Mouse (Mus musculus) skeletal muscle tissue, postnatal 0 days (tissue): Measurements from ENCODE around the gene Mrps18c. TPM values are rescaled to one million over a fixed set of nuclear protein-coding genes. Genes with fewer than 3 reads are reported as not detected.

ENCODE experiments used
- polyA plus RNA-seq: library from polyadenylated mRNA; unstranded; fragments of >200 nt; fragmentation: Nextera tagmentation; extraction: Ambion mirVana; gene quantifications from 2 replicates; pipeline ENCODE4 v1.2.1, GENCODE M21; 2015

Gene Mrps18c
- 133 and 143 TPM in 2 replicates for polyA plus RNA-seq

GRCm38 (mm10) chr5:100798165-100798860 is at the start of gene Mrps18c, which contains the start of gene Helq:
Gene Mrps18c, plus strand, starts transcription at chr5:100798627.
Gene Helq, minus strand, starts transcription at chr5:100798598.

GRCm38 (mm10) chr5:100820483-100821184 is 22.2 kb downstream of the Mrps18c start, which contains the start of gene Abraxas1:
Gene Abraxas1, minus strand, starts transcription at chr5:100820965.

GRCm38 (mm10) chr5:100845485-100845847 is 47.0 kb downstream of the Mrps18c start, which contains the start of gene Gpat3:
Gene Gpat3, plus strand, starts transcription at chr5:100845713.

Other genes starting within 250 kb of the Mrps18c start
- gene Plac8, start 226.4 kb upstream of the Mrps18c start, polyA plus RNA-seq = 15.0 and 15.4 TPM in 2 replicates
- gene Coq2, start 123.5 kb upstream of the Mrps18c start, polyA plus RNA-seq = 37.3 and 37.7 TPM in 2 replicates
- gene Hpse, start 78.9 kb upstream of the Mrps18c start, polyA plus RNA-seq = 1.6 and 2.2 TPM in 2 replicates
- 4.4 and 5.0 TPM in 2 replicates for gene Helq, start within 50 bp of the Mrps18c start, polyA plus RNA-seq
- 14.7 and 16.3 TPM in 2 replicates for gene Abraxas1, start 22.3 kb downstream of the Mrps18c start, polyA plus RNA-seq
- gene Gpat3, start 47.1 kb downstream of the Mrps18c start, polyA plus RNA-seq = 10.3 and 46.1 TPM in 2 replicates